Mouse (Mus musculus): ENCODE results near the gene Anpep. TPM values are rescaled to one million over a fixed set of nuclear protein-coding genes. Genes with fewer than 3 reads are reported as not detected.

Anpep gene
- 3.8 TPM in 2 replicates for polyA plus RNA-seq (2015; fragmentation: Nextera tagmentation; extraction: Ambion mirVana)

- Histone ChIP-seq H3K36me3 (replicated peaks) (no peaks in the 10 kb centered on the region), H3K27me3 (replicated peaks) (no peaks in the 10 kb centered on the region), H3K9me3 (no peaks in the 10 kb centered on the region), H3K4me3 (no peak within 1 kb of the TSS), H3K4me1 (no peaks in the 10 kb centered on the region), H3K4me2 (no peak within 1 kb of the TSS), H3K9ac (no peak within 1 kb of the TSS), H3K27ac (no peak within 1 kb of the TSS)
- no peak for ATAC-seq (replicated peaks)
- WGBS, result 89% methylated on average over 9 of the region's 9 CpGs
Observed at GRCm38 (mm10) chr7:79860811-79861210, at the start of gene Anpep. Gene Anpep (minus strand): TSS chr7:79861059.

DNA sequence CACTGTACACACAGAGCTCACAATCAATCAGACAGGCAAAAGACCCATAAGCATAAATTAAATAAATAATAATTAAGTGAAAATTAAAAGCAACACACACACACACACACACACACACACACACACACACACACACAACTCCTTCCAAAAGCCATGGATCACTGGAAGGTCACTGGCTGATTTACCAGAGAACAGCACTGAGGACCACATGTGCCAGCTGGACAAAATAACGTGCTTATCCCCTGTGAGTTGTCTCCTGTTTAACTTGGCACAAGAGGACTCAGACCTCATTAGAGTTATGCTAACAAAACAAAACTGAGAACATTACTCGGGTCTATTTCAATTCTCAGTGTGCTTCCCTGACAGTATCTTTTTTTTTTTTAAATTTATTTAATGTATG, 46.5 kb upstream of the Anpep start:
- Histone ChIP-seq H3K36me3 (replicated peaks) (peaks cover 21% of the 10 kb centered on the region), H3K9ac (no peak overlapping the region), H3K27ac (no peak overlapping the region), H3K4me1 (no peaks in the 10 kb centered on the region), H3K27me3 (replicated peaks) (no peaks in the 10 kb centered on the region), H3K4me2 (no peak overlapping the region), H3K4me3 (no peak overlapping the region), H3K9me3 (no peaks in the 10 kb centered on the region)
- ATAC-seq (replicated peaks), result no peak
- WGBS, result 82% methylated on average over 2 of the region's 2 CpGs

DNA sequence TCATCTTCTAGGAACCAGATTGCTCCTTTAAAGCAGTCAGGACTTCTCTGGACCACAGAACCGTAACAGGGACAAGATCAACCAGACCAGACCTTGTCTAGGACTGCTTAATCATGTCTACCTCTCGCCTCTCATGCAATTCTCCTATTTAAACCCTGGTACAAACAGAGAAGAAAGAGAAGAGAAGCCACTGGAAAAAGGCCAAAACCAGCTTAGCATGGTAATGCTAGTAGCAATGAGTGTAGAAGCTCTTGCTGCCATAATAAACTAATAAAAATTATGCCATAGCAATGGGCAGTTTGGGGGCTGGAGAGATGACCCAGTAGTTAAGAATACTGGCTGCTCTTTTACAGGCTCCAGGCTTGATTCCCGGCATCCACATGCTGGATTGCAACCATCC, 46.1 kb upstream of the Anpep start:
- Histone ChIP-seq H3K36me3 (replicated peaks) (peaks cover 21% of the 10 kb centered on the region), H3K9me3 (no peaks in the 10 kb centered on the region), H3K27ac (no peak overlapping the region), H3K4me2 (no peak overlapping the region), H3K4me1 (no peaks in the 10 kb centered on the region), H3K9ac (no peak overlapping the region), H3K4me3 (no peak overlapping the region), H3K27me3 (replicated peaks) (no peaks in the 10 kb centered on the region)
- ATAC-seq (replicated peaks), result no peak
- 84% methylated on average over 3 of the region's 3 CpGs for WGBS

DNA sequence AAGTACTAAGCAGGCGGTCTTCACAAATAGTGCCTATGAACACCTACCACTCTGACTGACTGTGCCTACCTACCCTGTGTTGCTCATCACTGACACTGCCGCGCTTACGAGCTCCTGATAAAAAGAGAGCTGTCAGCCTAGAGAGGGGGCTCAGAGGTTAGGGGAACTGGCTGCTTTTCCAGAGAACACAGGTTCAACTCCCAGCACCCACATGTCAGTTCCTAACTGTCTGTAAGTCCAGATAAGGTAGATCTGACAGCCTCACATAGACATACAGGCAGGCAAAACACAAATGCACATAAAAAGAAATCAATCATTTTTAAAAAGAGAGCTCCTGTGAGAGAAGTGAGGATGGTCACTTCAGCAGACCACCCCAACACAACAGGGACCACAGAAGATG, 44.3 kb upstream of the Anpep start:
- no peak overlapping the region for H3K4me3 ChIP-seq
- no peaks in the 10 kb centered on the region for H3K9me3 ChIP-seq
- no peak overlapping the region for H3K4me2 ChIP-seq
- no peaks in the 10 kb centered on the region for H3K27me3 ChIP-seq (replicated peaks)
- ATAC-seq (replicated peaks), result no peak
- peaks cover 28% of the 10 kb centered on the region for H3K36me3 ChIP-seq (replicated peaks)
- 95% methylated on average over 4 of the region's 4 CpGs for WGBS
- no peaks in the 10 kb centered on the region for H3K4me1 ChIP-seq
- H3K9ac ChIP-seq, result no peak overlapping the region
- no peak overlapping the region for H3K27ac ChIP-seq

DNA sequence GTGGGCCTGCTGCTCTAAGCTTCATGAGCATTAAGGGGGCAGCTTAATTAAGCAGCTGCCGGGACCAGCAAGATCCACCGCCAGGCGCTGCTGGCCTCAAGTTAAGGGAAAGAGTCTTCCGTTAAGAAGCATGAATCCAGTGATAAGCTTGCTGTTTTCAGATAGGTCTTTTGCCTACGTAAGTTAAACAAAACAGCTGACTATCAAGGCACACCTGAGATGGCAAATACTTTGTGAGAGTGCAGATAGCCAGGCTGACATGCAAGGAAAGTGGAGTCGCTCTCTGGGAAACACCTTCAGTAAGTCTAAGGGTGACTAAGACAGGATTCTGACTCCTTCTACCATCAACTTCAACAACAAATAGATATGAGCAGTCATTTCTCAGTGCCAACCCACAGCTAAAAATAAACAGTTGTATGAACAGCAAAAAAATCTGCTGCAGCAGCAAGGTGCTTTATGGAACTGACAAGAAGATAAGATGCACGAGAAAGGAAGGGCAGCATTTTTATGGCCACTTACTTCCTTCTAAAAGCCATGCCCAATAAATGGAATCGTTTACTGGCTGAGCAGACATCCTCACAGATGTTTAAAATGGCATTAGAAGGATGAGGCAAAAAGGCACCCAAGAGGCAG, 42.4 kb upstream of the Anpep start:
- Histone ChIP-seq H3K9me3 (no peaks in the 10 kb centered on the region), H3K36me3 (replicated peaks) (peaks cover 26% of the 10 kb centered on the region), H3K4me2 (no peak overlapping the region), H3K4me3 (no peak overlapping the region), H3K9ac (no peak overlapping the region), H3K27me3 (replicated peaks) (no peaks in the 10 kb centered on the region), H3K4me1 (no peaks in the 10 kb centered on the region), H3K27ac (no peak overlapping the region)
- no peak for ATAC-seq (replicated peaks)
- 92% methylated on average over 8 of the region's 8 CpGs for WGBS

DNA sequence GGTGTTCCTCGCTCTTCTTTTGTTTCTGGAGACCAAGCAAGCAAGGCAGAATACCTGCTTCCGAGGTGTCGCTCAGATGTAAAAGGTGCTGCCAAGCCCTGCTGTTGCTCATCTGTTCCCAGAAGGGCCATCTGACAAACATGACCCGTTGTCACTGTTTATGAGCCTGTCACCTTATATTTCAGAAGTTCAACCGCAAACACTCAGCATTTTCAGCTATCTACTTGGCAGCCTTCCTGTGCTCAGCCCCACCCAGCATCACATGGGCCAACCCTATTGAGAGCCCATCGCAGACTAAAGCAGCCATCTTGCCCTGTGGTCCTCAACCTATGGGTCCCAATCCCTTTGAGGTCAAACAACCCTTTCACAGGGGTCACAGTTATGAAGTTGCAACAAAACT, 39.9 kb upstream of the Anpep start:
- Histone ChIP-seq H3K27ac (no peak overlapping the region), H3K27me3 (replicated peaks) (no peaks in the 10 kb centered on the region), H3K4me3 (no peak overlapping the region), H3K36me3 (replicated peaks) (peaks cover 28% of the 10 kb centered on the region), H3K9ac (no peak overlapping the region), H3K9me3 (no peaks in the 10 kb centered on the region), H3K4me1 (no peaks in the 10 kb centered on the region), H3K4me2 (no peak overlapping the region)
- WGBS, result 97% methylated on average over 6 of the region's 6 CpGs
- no peak for ATAC-seq (replicated peaks)

- Histone ChIP-seq H3K27me3 (replicated peaks) (no peaks in the 10 kb centered on the region), H3K9me3 (no peaks in the 10 kb centered on the region), H3K36me3 (replicated peaks) (peaks cover 16% of the 10 kb centered on the region), H3K4me2 (no peak overlapping the region), H3K9ac (no peak overlapping the region), H3K27ac (no peak overlapping the region), H3K4me1 (no peaks in the 10 kb centered on the region), H3K4me3 (no peak overlapping the region)
- no peak for ATAC-seq (replicated peaks)
- WGBS, result 68% methylated on average over 3 of the region's 3 CpGs
Observed at GRCm38 (mm10) chr7:79895225-79895624, 34.4 kb upstream of the Anpep start.

DNA sequence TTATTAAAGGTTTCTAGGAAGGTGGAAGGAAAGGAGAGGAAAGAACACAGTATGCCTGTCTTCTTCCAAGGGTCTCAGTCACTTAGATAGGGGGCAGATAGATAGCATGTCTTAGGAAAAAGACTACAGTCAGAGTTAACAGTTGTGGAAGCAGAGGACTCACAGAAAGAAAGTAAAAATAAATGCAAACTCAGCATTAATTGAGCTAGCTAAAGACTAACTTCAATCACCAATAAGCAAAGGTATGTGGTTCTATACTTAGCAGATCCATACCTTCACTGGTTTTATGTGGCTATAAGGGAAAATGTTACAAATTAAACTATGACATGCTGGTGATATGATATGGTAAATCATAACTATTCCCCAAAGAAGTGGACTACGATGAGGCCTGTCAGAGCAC, 33.9 kb upstream of the Anpep start:
- Histone ChIP-seq H3K36me3 (replicated peaks) (peaks cover 12% of the 10 kb centered on the region), H3K27ac (no peak overlapping the region), H3K9ac (no peak overlapping the region), H3K27me3 (replicated peaks) (no peaks in the 10 kb centered on the region), H3K9me3 (no peaks in the 10 kb centered on the region), H3K4me1 (no peaks in the 10 kb centered on the region), H3K4me3 (no peak overlapping the region), H3K4me2 (no peak overlapping the region)
- no peak for ATAC-seq (replicated peaks)
- 98% methylated on average over 1 of the region's 1 CpGs for WGBS

DNA sequence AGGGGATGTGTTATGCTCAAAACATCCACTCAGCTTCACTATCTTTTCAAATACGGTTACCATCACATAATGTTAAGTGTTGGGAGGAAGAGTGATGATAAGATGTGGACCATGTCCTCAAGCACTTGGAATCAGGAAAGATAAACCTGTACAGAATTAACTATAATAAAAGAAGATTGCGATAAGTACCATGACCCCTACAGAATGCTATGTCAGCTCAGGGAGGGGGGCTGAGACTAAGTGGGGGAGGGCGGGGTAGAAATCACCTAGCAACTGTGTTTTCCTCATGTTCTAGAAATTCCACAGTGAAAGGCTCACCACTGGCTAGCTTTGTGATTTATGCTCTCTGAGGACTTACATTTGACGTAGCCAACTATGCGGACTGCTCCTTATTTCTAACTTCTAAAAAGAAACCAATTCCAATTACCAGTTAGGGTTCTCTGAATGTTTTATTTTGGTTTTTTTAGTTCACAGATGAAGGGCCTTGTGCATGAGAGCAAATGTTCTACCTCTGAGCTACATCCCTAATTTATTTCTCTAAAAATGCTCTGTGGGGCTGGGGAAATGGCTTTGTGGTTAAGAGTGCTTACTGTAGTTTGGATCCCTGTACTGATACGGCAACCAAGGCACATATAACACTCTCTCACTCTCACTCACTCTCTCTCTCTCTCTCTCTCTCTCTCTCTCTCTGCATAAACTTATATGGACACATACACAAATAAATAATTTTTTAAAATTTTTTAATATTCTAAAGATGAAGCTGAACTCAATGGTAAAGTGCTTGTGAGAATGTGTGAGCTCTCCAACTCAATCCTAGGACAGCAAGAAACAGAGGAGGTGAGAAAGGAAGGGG, 31.9 kb upstream of the Anpep start:
- WGBS, result 92% methylated on average over 6 of the region's 6 CpGs
- Histone ChIP-seq H3K4me2 (no peak overlapping the region), H3K9ac (no peak overlapping the region), H3K36me3 (replicated peaks) (peaks cover 5% of the 10 kb centered on the region; the same call in 1 of the 2 replicates), H3K27me3 (replicated peaks) (no peaks in the 10 kb centered on the region), H3K4me1 (no peaks in the 10 kb centered on the region), H3K27ac (no peak overlapping the region), H3K4me3 (no peak overlapping the region), H3K9me3 (no peaks in the 10 kb centered on the region)
- ATAC-seq (replicated peaks), result no peak

GRCm38 (mm10) chr7:79890436-79891221, 29.8 kb upstream of the Anpep start:
- no peak overlapping the region for H3K9ac ChIP-seq
- H3K27ac ChIP-seq, result no peak overlapping the region
- no peaks in the 10 kb centered on the region for H3K4me1 ChIP-seq
- no peak for ATAC-seq (replicated peaks)
- no peaks in the 10 kb centered on the region for H3K27me3 ChIP-seq (replicated peaks)
- no peak overlapping the region for H3K4me3 ChIP-seq
- no peaks in the 10 kb centered on the region for H3K9me3 ChIP-seq
- no peaks in the 10 kb centered on the region for H3K36me3 ChIP-seq (replicated peaks)
- no peak overlapping the region for H3K4me2 ChIP-seq
- 90% methylated on average over 15 of the region's 15 CpGs for WGBS

DNA sequence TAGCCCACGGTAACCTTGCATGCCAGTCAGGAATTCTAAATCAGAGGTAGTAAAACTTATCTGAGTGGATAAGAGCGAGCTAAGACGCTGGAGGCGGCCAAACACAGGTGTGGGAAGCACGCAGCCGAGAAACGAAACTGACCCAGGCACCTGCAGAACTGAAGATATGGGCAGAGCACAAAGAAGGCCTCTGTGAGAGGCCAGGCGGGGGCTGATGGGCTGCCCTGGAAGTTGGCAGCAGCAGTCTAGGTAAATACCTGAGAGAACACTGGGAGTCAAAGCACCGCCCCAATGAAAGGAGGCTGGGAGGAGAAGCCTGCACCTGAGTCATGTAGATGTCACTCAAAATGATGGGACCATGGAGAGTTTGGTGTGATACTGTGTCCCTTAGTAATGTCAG, 27.7 kb upstream of the Anpep start:
- no peak for ATAC-seq (replicated peaks)
- Histone ChIP-seq H3K4me1 (no peaks in the 10 kb centered on the region), H3K9ac (no peak overlapping the region), H3K27me3 (replicated peaks) (no peaks in the 10 kb centered on the region), H3K4me2 (no peak overlapping the region), H3K27ac (no peak overlapping the region), H3K9me3 (no peaks in the 10 kb centered on the region), H3K36me3 (replicated peaks) (no peaks in the 10 kb centered on the region), H3K4me3 (no peak overlapping the region)
- WGBS, result 91% methylated on average over 9 of the region's 9 CpGs

DNA sequence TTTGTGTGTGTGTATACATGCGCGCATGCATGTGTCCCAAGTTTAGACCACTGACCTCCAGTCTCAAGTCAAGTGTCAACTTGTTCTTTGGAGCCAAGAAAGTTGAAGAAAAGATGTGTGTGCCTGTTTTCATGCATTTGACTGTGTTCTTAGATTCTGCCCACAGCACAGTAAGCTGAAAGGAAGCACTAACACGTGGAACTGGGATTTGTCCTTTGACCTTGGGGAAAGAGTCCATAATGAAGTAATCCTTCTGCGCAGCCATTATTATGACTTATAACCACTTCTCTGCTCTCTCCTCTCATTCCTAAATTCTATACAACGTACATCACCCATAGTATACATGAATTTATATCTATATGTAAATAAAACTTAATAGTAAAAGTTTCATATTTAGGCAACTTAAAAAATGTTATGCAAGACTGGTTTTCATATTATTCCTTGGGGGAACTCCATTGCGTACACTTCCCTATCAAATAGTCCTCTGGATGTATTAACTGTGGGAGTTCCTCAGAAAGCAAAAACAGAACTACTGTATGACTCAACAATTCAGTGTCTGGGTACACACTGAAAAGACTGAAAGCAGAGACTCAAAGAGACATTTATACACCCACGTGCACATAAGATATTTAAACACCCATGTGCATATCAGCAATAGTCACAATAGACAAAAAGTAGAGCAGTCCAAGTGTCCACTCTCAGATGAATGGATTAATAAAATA, 22.9 kb upstream of the Anpep start:
- Histone ChIP-seq H3K4me1 (no peaks in the 10 kb centered on the region), H3K27me3 (replicated peaks) (no peaks in the 10 kb centered on the region), H3K27ac (no peak overlapping the region), H3K4me2 (no peak overlapping the region), H3K9ac (no peak overlapping the region), H3K4me3 (no peak overlapping the region), H3K36me3 (replicated peaks) (peaks cover 8% of the 10 kb centered on the region), H3K9me3 (no peaks in the 10 kb centered on the region)
- ATAC-seq (replicated peaks), result no peak
- 92% methylated on average over 7 of the region's 7 CpGs for WGBS
